Mouse (Mus musculus): ENCODE measurements at regions not wholly inside any gene's neighbourhood (a gene's known extent, or its start where the extent isn't known, plus 50 kb on each side); places are given as distances from the start of the nearest gene placed in this dataset.

- ChIA-PET POLR2A (no interaction called here), CTCF (no interaction called here)
- peaks cover 11% of the 10 kb centered on the region for H3K27me3 ChIP-seq
- DNase-seq (ENCODE audit: low read depth, low spot score) (no peak), ATAC-seq (no peak)
- in situ Hi-C loops (cut with MboI; ENCODE audit: low pct_unique_long_range_greater_than_20kb), result no loop called here
- TF ChIP-seq CTCF (IDR thresholded peaks at IDR 0.05), result no peak
Observed at GRCm38 (mm10) chr4:22103001-22103587, 172.0 kb downstream of the Faxc start.

GRCm38 (mm10) chr4:22106883-22107282 lies 175.8 kb downstream of the Faxc start:
- ChIA-PET POLR2A (no interaction called here), CTCF (interaction anchor here (2.9 kb wide), 1 partner anchor 14 kb away, joined by 10 read pairs; no protein-coding TSS in a partner anchor)
- no peak for TF ChIP-seq CTCF (IDR thresholded peaks at IDR 0.05)
- H3K27me3 ChIP-seq, result peaks cover 3% of the 10 kb centered on the region
- DNase-seq (ENCODE audit: low read depth, low spot score) (no peak), ATAC-seq (no peak)
- in situ Hi-C loops (cut with MboI; ENCODE audit: low pct_unique_long_range_greater_than_20kb), result no loop called here

GRCm38 (mm10) chr4:22109410-22109809 lies 178.3 kb downstream of the Faxc start:
- CTCF ChIA-PET, result interaction anchor here (2.0 to 2.9 kb wide), 3 partner anchors 11 to 22 kb away, joined by 4 to 10 read pairs (median 8); no protein-coding TSS in a partner anchor

GRCm38 (mm10) chr4:22110400-22110799 lies 179.3 kb downstream of the Faxc start:
- ChIA-PET CTCF (interaction anchor here (0.9 to 2.3 kb wide), 4 partner anchors 9 to 21 kb away, joined by 3 to 8 read pairs (median 4); no protein-coding TSS in a partner anchor), POLR2A (no interaction called here)
- ATAC-seq, result no peak
- no peaks in the 10 kb centered on the region for H3K27me3 ChIP-seq
- TF ChIP-seq CTCF (IDR thresholded peaks at IDR 0.05), result no peak
- in situ Hi-C loops (cut with MboI; ENCODE audit: low pct_unique_long_range_greater_than_20kb), result no loop called here
- no peak for DNase-seq (ENCODE audit: low read depth, low spot score)

More at GRCm38 (mm10) chr4:22109410-22109809, 178.3 kb downstream of the Faxc start:
- no peak for TF ChIP-seq CTCF (IDR thresholded peaks at IDR 0.05)
- POLR2A ChIA-PET, result no interaction called here
- DNase-seq (ENCODE audit: low read depth, low spot score) (peak; percentile 38), ATAC-seq (peak; percentile 94)
- no peaks in the 10 kb centered on the region for H3K27me3 ChIP-seq
- in situ Hi-C loops (cut with MboI; ENCODE audit: low pct_unique_long_range_greater_than_20kb), result no loop called here

- in situ Hi-C loops (cut with MboI; ENCODE audit: low pct_unique_long_range_greater_than_20kb), result no loop called here
- POLR2A ChIA-PET, result no interaction called here
- H3K27me3 ChIP-seq, result no peaks in the 10 kb centered on the region
- no peak for TF ChIP-seq CTCF (IDR thresholded peaks at IDR 0.05)
- ATAC-seq (no peak), DNase-seq (ENCODE audit: low read depth, low spot score) (no peak)
- CTCF ChIA-PET, result no interaction called here
Observed at GRCm38 (mm10) chr4:22112209-22112608, 181.1 kb downstream of the Faxc start.

GRCm38 (mm10) chr4:22114451-22114850 lies 183.3 kb downstream of the Faxc start:
- ChIA-PET CTCF (no interaction called here), POLR2A (no interaction called here)
- TF ChIP-seq CTCF (IDR thresholded peaks at IDR 0.05), result no peak
- in situ Hi-C loops (cut with MboI; ENCODE audit: low pct_unique_long_range_greater_than_20kb), result no loop called here
- ATAC-seq (no peak), DNase-seq (ENCODE audit: low read depth, low spot score) (no peak)
- H3K27me3 ChIP-seq, result no peaks in the 10 kb centered on the region

GRCm38 (mm10) chr4:22119877-22120276 lies 188.7 kb downstream of the Faxc start:
- in situ Hi-C loops (cut with MboI; ENCODE audit: low pct_unique_long_range_greater_than_20kb), result no loop called here
- TF ChIP-seq CTCF (IDR thresholded peaks at IDR 0.05), result no peak
- ATAC-seq (peak; percentile 55), DNase-seq (ENCODE audit: low read depth, low spot score) (peak; percentile 53)
- ChIA-PET POLR2A (interaction anchor here (0.6 to 1.1 kb wide), 2 partner anchors 13 to 97 kb away, joined by 3 read pairs; no protein-coding TSS in a partner anchor), CTCF (interaction anchor here (1.6 kb wide), 1 partner anchor 10 kb away, joined by 4 read pairs; no protein-coding TSS in a partner anchor)
- H3K27me3 ChIP-seq, result no peaks in the 10 kb centered on the region

- no peaks in the 10 kb centered on the region for H3K27me3 ChIP-seq
- no peak for TF ChIP-seq CTCF (IDR thresholded peaks at IDR 0.05)
- peak; percentile 32 for ATAC-seq
- in situ Hi-C loops (cut with MboI; ENCODE audit: low pct_unique_long_range_greater_than_20kb), result no loop called here
- ChIA-PET POLR2A (no interaction called here), CTCF (interaction anchor here (1.6 to 4.3 kb wide), 2 partner anchors 11 to 12 kb away, joined by 4 to 19 read pairs; no protein-coding TSS in a partner anchor)
- DNase-seq (ENCODE audit: low read depth, low spot score), result peak; percentile 31
Observed at GRCm38 (mm10) chr4:22120953-22121352, 189.8 kb downstream of the Faxc start.

- TF ChIP-seq CTCF (IDR thresholded peaks at IDR 0.05), result peak; percentile 14
- ChIA-PET POLR2A (no interaction called here), CTCF (interaction anchor here (1.6 to 4.3 kb wide), 2 partner anchors 11 kb away, joined by 4 to 19 read pairs; no protein-coding TSS in a partner anchor)
- DNase-seq (ENCODE audit: low read depth, low spot score) (no peak), ATAC-seq (no peak)
- in situ Hi-C loops (cut with MboI; ENCODE audit: low pct_unique_long_range_greater_than_20kb), result no loop called here
- H3K27me3 ChIP-seq, result no peaks in the 10 kb centered on the region
Observed at GRCm38 (mm10) chr4:22121397-22121796, 190.3 kb downstream of the Faxc start.

- H3K27me3 ChIP-seq, result no peaks in the 10 kb centered on the region
- ATAC-seq, result no peak
- no peak for DNase-seq (ENCODE audit: low read depth, low spot score)
- in situ Hi-C loops (cut with MboI; ENCODE audit: low pct_unique_long_range_greater_than_20kb), result no loop called here
- CTCF ChIA-PET, result interaction anchor here (0.7 kb wide), 1 partner anchor 17 kb away, joined by 3 read pairs; no protein-coding TSS in a partner anchor
- no peak for TF ChIP-seq CTCF (IDR thresholded peaks at IDR 0.05)
- POLR2A ChIA-PET, result no interaction called here
Observed at GRCm38 (mm10) chr4:22124836-22125235, 193.7 kb downstream of the Faxc start.

- ATAC-seq (no peak), DNase-seq (ENCODE audit: low read depth, low spot score) (no peak)
- POLR2A ChIA-PET, result no interaction called here
- no peak for TF ChIP-seq CTCF (IDR thresholded peaks at IDR 0.05)
- H3K27me3 ChIP-seq, result peaks cover 3% of the 10 kb centered on the region
- in situ Hi-C loops (cut with MboI; ENCODE audit: low pct_unique_long_range_greater_than_20kb), result no loop called here
- CTCF ChIA-PET, result interaction anchor here (2.0 to 4.0 kb wide), 2 partner anchors 8 to 20 kb away, joined by 8 to 19 read pairs; no protein-coding TSS in a partner anchor
Observed at GRCm38 (mm10) chr4:22130511-22130910, 199.4 kb downstream of the Faxc start.

Measured in Patski (cell line).